In genomic region chr1:129169936-129170335, GRCm38 (mm10) we compare ENCODE assay signal across 20 mouse cellular contexts.
DNase-seq lines count a peak whose midpoint lies in the region; ATAC-seq lines count a peak whose summit lies in the region.
"Had no signal": no experiment of that assay in that cellular context is flagged by ENCODE, and none has a peak within 500 bp of the region (broad histone marks: within the 10 kb centered on the region; RNA-seq: fewer than 3 reads in every experiment).

No protein-coding gene starts in this region.

- DNase-seq in right cerebral cortex, adult 2 months (ENCODE audit: low spot score in 2 of 2): peak; percentile 68 to 70
- no peak for DNase-seq in right cerebral cortex, postnatal 14 days
- peak; percentile 37 for DNase-seq in layer of hippocampus, adult 9-10 months (ENCODE audit: low spot score)
- peak; percentile 49 to 67 for DNase-seq in left cerebral cortex, adult 9 months (ENCODE audit: low spot score in 2 of 2)
- no peak for DNase-seq in heart, postnatal 36 days
- no peak for DNase-seq in urinary bladder, postnatal 4 days (ENCODE audit: low spot score in 2 of 2)
- DNase-seq: B cell, adult 2 months; cerebellum, adult 8-10 months; kidney, adult 9 months; kidney, postnatal 25 days; lung, adult 2 months; lung, postnatal 4 days had no signal

- H3K27me3 ChIP-seq in hindbrain, embryonic 12.5 days: no peaks in the 10 kb centered on the region
- H3K27me3 ChIP-seq in intestine, embryonic 16.5 days (replicated peaks; ENCODE audit: control insufficient read depth, insufficient read depth, low read length): no peaks in the 10 kb centered on the region
- H3K27me3 ChIP-seq: forebrain, embryonic 13.5 days; limb, embryonic 12.5 days; liver, embryonic 12.5 days had no signal

- no peak overlapping the region for H3K4me2 ChIP-seq in hindbrain, embryonic 12.5 days (replicated peaks)
- no peak overlapping the region for H3K4me2 ChIP-seq in intestine, embryonic 16.5 days (ENCODE audit: low read depth, low read length)
- H3K4me2 ChIP-seq: forebrain, embryonic 13.5 days; limb, embryonic 12.5 days; liver, embryonic 12.5 days had no signal

- ATAC-seq in hindbrain, embryonic 12.5 days (ENCODE audit: low FRiP score): no peak
- no peak for ATAC-seq in intestine, embryonic 16.5 days
- ATAC-seq: forebrain, embryonic 13.5 days; inflammation-experienced regulatory T-cells, adult 6 months; liver, embryonic 12.5 days had no signal

- intact Hi-C loops in heart, postnatal 36 days (cut with DNase I): no loop called here

- no peaks in the 10 kb centered on the region for H3K9me3 ChIP-seq in hindbrain, embryonic 12.5 days (replicated peaks)
- no peaks in the 10 kb centered on the region for H3K9me3 ChIP-seq in intestine, embryonic 16.5 days (ENCODE audit: control insufficient read depth, low read length)
- H3K9me3 ChIP-seq: forebrain, embryonic 13.5 days; heart, embryonic 10.5 days; limb, embryonic 12.5 days; liver, embryonic 12.5 days; midbrain, embryonic 10.5 days had no signal

- 78% methylated on average over 8 of the region's 8 CpGs for WGBS in hindbrain, embryonic 12.5 days
- 73% methylated on average over 8 of the region's 8 CpGs for WGBS in intestine, embryonic 16.5 days

- no peaks in the 10 kb centered on the region for H3K4me1 ChIP-seq in hindbrain, embryonic 12.5 days
- H3K4me1 ChIP-seq in intestine, embryonic 16.5 days (ENCODE audit: control insufficient read depth, insufficient read depth, low read length): no peaks in the 10 kb centered on the region
- H3K4me1 ChIP-seq: forebrain, embryonic 13.5 days; heart, embryonic 10.5 days; limb, embryonic 12.5 days; liver, embryonic 12.5 days; midbrain, embryonic 10.5 days had no signal

- no peak overlapping the region for H3K27ac ChIP-seq in hindbrain, embryonic 12.5 days
- no peak overlapping the region for H3K27ac ChIP-seq in intestine, embryonic 16.5 days (ENCODE audit: low read length)
- H3K27ac ChIP-seq: forebrain, embryonic 13.5 days; heart, embryonic 10.5 days; limb, embryonic 12.5 days; liver, embryonic 12.5 days; midbrain, embryonic 10.5 days had no signal

- no peak overlapping the region for H3K9ac ChIP-seq in hindbrain, embryonic 12.5 days
- H3K9ac ChIP-seq in intestine, embryonic 16.5 days (ENCODE audit: low read depth, low read length): no peak overlapping the region
- H3K9ac ChIP-seq: forebrain, embryonic 13.5 days; limb, embryonic 12.5 days; liver, embryonic 12.5 days had no signal

- H3K4me3 ChIP-seq in hindbrain, embryonic 12.5 days: no peak overlapping the region
- H3K4me3 ChIP-seq in intestine, embryonic 16.5 days (ENCODE audit: low read length): no peak overlapping the region
- H3K4me3 ChIP-seq: forebrain, embryonic 13.5 days; heart, embryonic 10.5 days; limb, embryonic 12.5 days; liver, embryonic 12.5 days; midbrain, embryonic 10.5 days had no signal

- no peaks in the 10 kb centered on the region for H3K36me3 ChIP-seq in hindbrain, embryonic 12.5 days
- H3K36me3 ChIP-seq in intestine, embryonic 16.5 days (ENCODE audit: control insufficient read depth, insufficient read depth, low read length): no peaks in the 10 kb centered on the region
- H3K36me3 ChIP-seq: heart, embryonic 10.5 days; limb, embryonic 12.5 days; liver, embryonic 12.5 days; midbrain, embryonic 10.5 days had no signal

Comparison
In these comparisons a context has a peak if more than half of its experiments do, and no peak if none do; other contexts are left out.
1. DNase-seq: peak in right cerebral cortex, adult 2 months (2 of 2), layer of hippocampus, adult 9-10 months (single experiment) and left cerebral cortex, adult 9 months (2 of 2); none in right cerebral cortex, postnatal 14 days (single experiment), heart, postnatal 36 days (0 of 2) and urinary bladder, postnatal 4 days (0 of 2).